Mouse (Mus musculus): ENCODE data around the gene Phtf2.

The Phtf2 gene

DNA sequence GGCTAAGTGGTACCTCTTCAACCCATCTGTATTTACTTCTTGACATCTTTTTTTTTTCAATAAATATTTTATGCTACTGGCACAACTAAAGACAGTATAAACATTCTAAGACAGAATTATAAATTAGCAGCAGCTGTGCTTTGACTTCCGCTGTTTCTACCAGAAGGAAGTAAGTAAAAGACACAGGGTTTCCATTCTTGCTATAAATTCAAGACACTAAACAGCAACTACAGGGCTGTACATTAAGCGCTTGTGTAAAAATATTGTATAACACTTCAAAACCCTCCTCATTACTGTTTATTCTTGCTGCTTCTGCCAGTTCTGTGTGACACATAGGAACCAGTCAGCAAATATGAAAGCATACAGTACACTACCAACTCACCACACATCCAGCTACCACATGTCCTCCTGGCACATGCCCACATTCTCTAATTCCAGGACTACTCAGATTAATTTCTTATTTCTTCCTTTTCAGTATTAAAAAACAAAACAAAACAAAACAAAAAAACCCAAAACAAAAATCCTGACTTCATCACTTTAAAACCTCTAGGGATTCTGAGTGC is 16.6 kb downstream of the Phtf2 start:
- in situ Hi-C loops (cut with MboI, MseI): no loop called here

- in situ Hi-C loops (cut with MboI, MseI): no loop called here
Measured at GRCm38 (mm10) chr5:20864216-20864969, 17.5 kb downstream of the Phtf2 start.

GRCm38 (mm10) chr5:20861901-20862300 is 20.0 kb downstream of the Phtf2 start:
- in situ Hi-C loops (cut with MboI, MseI): no loop called here

DNA sequence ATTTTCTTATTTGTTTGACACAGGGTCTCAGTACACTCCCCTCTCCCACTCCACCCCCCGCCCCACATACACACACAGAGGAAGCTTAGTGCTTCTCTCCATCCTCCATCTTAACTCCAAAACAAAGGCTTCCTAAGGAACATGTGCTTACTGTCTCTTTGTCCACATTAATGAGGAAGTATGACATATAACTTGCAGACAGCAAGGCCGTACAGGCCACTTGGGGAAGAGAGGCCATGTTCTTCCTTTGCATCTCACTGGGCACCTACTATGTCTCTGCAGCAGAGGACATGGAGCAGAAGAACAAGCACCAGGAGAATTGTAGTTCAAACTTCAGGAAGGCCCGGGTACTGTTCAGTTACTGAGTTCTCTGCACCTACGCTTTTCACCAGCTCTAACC is 21.4 kb downstream of the Phtf2 start:
- in situ Hi-C loops (cut with MboI, MseI): no loop called here

DNA sequence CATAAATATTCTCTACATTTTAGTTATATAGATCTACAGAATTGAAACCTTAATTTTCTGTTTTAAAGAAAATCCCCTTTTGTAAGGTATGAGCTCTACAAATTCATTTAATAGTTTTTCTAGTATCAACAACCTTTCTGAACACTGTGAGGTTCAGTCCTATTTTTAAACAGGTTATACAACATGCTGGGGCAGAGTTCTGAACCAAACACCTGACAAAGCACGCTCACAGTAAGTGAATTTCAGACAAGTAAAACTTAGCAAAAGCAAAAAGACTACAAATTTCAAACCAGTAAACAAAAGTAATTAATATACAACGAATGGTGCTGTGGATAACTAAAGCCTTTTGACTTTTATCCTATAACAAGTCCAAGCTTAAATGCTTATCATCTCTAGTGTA is 23.5 kb downstream of the Phtf2 start:
- in situ Hi-C loops (cut with MboI, MseI): no loop called here

GRCm38 (mm10) chr5:20855066-20855465 is 26.9 kb downstream of the Phtf2 start:
- in situ Hi-C loops (cut with MboI, MseI): no loop called here

DNA sequence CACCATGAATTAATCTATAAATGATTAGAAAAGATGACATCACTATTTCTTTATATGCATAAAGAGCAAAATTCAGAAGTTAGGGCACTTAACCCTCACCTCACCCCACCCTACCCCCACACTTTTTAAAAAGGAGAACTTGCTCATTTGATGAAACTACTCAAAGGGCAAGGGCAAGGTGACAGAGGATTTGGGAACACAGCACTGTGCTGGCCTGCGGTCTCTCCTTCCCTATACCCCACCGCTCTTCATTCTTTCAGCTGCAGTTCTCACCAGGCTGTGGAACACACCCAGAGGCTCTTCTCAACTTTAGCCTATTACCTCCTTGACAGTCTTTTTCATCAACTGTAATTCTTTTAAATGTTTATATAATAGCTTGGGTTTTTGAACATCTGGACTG is 34.9 kb downstream of the Phtf2 start:
- in situ Hi-C loops (cut with MboI, MseI): no loop called here

DNA sequence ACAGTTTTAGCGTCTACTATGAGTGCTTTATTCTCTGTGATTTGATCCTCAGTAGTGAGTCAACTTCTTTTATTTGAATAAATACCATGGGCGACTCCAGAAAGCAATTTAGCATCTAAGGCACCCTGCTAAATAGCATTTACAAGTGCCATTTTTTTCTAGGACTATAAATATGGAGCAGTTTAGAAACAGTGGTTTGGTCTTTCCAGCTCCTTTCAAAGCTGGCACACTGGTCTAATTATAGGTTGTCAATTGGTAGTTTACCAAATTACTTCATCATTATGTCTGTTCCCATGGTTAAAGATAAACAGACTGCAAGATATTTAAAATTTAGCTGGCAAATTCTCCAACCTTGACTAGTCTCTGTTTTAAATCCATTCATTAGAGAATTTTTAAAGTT is 38.1 kb downstream of the Phtf2 start:
- in situ Hi-C loops (cut with MboI, MseI): no loop called here

DNA sequence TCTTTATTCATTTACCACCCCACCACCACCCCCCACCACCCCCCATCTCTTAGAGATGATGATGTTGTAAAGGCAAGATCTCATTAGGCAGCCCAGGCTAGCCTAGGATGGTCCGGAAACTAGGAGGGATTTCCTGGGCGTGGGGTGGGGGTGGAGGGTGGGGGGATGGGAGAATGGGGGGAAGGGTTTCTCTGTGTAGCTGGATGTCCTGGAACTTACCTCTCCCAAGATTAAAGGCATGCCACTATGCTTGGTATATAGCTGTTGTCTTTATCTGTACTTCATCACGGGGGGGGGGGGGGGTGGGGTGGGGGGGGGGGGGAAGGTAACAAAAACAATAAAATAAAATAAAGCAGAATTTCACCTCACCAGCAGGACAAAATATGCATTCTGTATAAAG is 38.5 kb downstream of the Phtf2 start:
- in situ Hi-C loops (cut with MboI, MseI): no loop called here

- in situ Hi-C loops (cut with MboI, MseI): no loop called here
Measured at GRCm38 (mm10) chr5:20837082-20837481, 44.8 kb downstream of the Phtf2 start.

DNA sequence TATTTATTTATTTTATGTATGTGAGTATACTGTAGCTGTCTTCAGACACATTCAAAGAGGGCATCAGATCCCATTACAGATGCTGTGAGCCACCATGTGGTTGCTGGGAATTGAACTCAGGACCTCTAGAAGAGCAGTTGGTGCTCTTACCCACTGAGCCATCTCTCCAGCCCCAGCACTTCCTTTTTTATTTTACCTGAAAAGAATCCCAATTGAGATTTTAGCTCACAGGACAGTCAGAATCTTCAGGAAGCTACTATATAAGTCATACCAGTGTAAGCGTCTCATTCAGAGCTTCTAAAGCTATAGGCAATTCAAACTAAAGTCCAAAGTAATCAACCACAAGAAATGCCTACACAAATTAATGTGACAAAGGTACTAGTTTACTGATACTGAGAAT is 47.5 kb downstream of the Phtf2 start:
- in situ Hi-C loops (cut with MboI, MseI): no loop called here

DNA sequence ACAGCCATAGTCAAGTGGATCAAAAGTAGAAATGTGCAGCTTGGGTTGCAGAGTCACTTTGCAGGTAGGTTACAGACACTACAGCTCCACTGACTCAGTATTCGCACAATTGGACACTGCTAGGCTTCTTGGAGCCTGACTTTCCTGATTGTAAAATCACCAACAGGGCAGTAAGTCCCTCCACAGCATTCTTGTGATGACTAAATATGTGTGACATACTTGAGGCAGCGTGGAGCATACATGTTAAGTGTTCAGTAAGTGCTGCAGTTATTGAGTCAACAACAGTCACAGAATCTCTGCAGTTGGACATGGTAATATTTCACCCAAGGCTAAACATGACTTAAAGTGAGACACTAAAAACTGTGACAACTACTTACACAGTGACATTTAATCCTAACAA is 50.5 kb downstream of the Phtf2 start:
- in situ Hi-C loops (cut with MboI, MseI): no loop called here

DNA sequence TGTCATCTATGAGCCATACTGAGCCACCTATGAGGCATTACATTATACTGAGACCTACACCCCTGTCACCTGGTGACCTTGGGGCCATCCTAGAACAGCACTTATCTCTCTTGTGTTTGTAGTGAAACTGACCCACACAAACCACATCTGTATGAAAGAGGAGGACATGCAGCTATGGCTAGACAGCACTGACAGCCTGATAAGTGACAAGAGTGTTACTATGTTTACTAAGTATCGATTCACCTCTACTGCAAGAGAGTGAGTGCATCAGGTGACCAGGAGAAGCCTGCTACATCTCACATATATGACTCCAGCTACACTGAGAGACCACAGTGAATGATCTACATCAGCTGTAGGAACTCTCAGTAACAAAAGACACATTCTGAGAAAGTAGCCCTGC is 51.2 kb downstream of the Phtf2 start:
- in situ Hi-C loops (cut with MboI, MseI): no loop called here

GRCm38 (mm10) chr5:20821647-20822046 is 60.3 kb downstream of the Phtf2 start:
- in situ Hi-C loops (cut with MboI, MseI): no loop called here

DNA sequence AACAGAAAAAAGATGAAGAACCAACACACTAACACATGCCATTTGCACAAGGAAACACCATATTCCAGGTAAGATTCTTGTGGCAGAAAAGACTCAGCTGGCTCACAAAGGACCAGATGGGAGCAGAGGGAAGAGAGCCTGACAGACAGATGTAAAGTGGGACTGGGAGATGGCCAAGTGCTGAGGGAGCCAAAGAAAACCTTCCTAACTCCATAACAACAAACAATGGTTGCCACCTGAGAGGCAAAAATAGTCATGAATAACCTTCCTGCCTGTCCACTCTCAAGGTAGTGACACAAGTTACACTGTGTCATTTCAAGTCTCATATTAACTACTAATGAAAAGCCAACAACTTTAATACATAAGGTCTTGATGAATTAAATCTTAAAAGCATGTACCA is 60.8 kb downstream of the Phtf2 start:
- in situ Hi-C loops (cut with MboI, MseI): no loop called here

GRCm38 (mm10) chr5:20815094-20815493 is 66.8 kb downstream of the Phtf2 start:
- in situ Hi-C loops (cut with MboI, MseI): no loop called here

GRCm38 (mm10) chr5:20810449-20810848 is 71.5 kb downstream of the Phtf2 start:
- in situ Hi-C loops (cut with MboI, MseI): no loop called here

- in situ Hi-C loops (cut with MboI, MseI): no loop called here
Measured at GRCm38 (mm10) chr5:20795932-20796331, 86.0 kb downstream of the Phtf2 start.

DNA sequence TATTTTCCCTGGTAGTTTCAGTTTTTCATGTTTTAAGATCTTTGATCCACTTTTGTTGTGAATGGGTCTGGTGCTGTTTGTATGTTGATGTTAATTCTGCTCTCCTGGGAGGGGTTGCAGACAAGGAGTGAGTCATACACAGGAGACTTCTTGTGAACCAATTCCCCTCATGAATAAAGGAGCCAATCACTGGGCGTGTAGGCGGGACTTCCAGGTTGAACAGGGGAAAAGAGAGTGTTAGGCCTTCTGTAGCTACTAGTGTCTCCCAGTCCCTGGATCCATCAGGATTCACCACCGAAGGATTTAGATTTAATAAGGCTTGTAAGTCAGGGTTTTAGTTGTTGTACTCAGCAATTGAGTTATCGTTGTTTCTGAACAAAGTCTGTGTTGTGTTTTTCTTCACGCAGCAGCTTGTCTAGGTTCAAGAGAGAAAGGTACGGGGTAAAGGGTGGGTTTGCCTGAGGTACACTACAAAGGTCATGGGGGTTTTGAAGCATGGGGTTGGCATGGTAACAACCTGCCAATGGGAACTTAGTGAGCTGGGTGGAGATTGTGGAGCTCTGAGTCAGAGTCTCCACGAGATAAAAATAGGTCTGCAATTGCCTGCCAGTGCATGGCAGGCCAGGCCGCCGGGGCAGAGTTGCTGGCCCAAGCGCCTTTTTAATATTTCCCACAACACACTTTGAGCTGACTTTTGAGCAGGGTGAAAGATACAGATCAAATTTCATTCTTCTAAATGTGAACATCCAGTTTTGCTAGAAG is 90.0 kb downstream of the Phtf2 start:
- in situ Hi-C loops (cut with MboI, MseI): no loop called here

- in situ Hi-C loops (cut with MboI, MseI): loop anchor here (10.0 kb wide), 1 partner anchor 998 kb away; the partner anchor contains the start of genes Dnajc2 and Psmc2
Measured at GRCm38 (mm10) chr5:20786471-20786870, 95.5 kb downstream of the Phtf2 start.

DNA sequence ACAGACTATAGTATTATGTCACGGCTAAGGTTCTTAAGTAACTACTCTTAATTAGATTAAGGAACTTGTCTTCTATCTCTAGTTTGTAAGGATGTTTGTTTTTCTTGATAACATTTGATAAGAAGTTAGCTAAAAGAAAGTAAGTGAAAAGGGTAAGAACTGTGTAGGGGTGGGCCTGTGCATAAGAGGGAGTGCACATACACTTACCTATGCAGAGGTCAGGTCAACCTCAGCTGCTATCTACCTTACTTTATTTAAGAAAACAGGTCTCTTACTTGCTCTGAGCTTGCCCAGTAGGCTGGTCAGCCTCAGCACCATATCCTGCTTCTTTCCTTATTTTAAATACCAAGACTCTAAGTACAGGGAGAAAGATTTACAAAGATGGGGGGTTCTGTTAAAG is 100.8 kb downstream of the Phtf2 start:
- in situ Hi-C loops (cut with MboI, MseI): loop anchor here (10.0 kb wide), 1 partner anchor 1004 kb away; the partner anchor contains the start of genes Dnajc2 and Psmc2

DNA sequence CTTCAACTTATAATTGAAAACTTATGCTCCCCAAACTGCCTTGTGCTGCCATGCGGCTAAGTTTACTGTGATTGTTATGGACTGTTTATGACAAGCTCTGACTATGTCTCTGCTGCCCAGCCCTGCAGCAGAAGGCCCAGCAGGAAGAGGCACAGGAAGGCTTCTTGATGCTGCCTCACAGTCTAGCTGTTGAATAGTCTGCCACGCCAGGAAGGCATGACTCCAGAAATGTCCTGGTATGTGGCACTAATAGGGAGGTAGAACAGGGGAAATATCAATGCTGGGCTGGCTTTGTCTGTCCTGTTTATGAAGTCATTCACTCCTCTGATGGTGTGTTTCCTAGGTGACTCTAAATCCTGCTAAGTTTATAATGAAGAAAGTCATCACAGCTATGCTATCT is 102.7 kb downstream of the Phtf2 start:
- in situ Hi-C loops (cut with MboI, MseI): no loop called here
